In genomic region chr8:123442871-123443575, GRCm38 (mm10) we compare ENCODE assay signal across 8 mouse cellular contexts. TPM values are rescaled to one million over a fixed set of nuclear protein-coding genes. Genes with fewer than 3 reads are reported as not detected.
DNase-seq lines count a peak whose midpoint lies in the region; ATAC-seq and TF ChIP-seq lines count a peak whose summit lies in the region.

No protein-coding gene starts in this region.

- CTCF ChIA-PET in Patski (lab: Charles Lee): interaction anchor here (0.8 to 2.0 kb wide), 11 partner anchors 9 to 72 kb away, joined by 3 to 7 read pairs (median 4); partner anchors contain the start of genes Mc1r, Tcf25 and Tubb3

- in situ Hi-C loops in Patski (cut with MboI; ENCODE audit: low pct_unique_long_range_greater_than_20kb): no loop called here

- peak; percentile 85 for ATAC-seq in Patski
- ATAC-seq in hindbrain, embryonic 13.5 days (ENCODE audit: low FRiP score): peak; percentile 96

- H3K36me3 ChIP-seq in hindbrain, embryonic 13.5 days: peaks cover 19% of the 10 kb centered on the region; the same call in 1 of the 2 replicates

- H3K4me2 ChIP-seq in hindbrain, embryonic 13.5 days: peak overlapping the region; percentile 72

- DNase-seq in Patski (ENCODE audit: low read depth, low spot score): peak; percentile 84
- peak; percentile 99 for DNase-seq in cerebellum, postnatal 14 days
- peak; percentile 87 to 90 for DNase-seq in frontal cortex, postnatal 14 days (ENCODE audit: low spot score in 2 of 2)
- peak; percentile 92 to 95 for DNase-seq in layer of hippocampus, postnatal 25 days (ENCODE audit: extremely low spot score in 1 of 2, low spot score in 1 of 2)
- DNase-seq in lung, postnatal 25 days (ENCODE audit: low spot score): peak; percentile 90
- DNase-seq in retina, embryonic 14.5 days (ENCODE audit: low spot score): peak; percentile 95
- DNase-seq in thymus, postnatal 4 days: peak; percentile 96

- POLR2A ChIA-PET in Patski (lab: Charles Lee): no interaction called here

- peak overlapping the region; percentile 91 for H3K9ac ChIP-seq in hindbrain, embryonic 13.5 days

- peak overlapping the region; percentile 89 for H3K27ac ChIP-seq in hindbrain, embryonic 13.5 days

- under 1% methylated on average over 41 of the region's 41 CpGs for WGBS in hindbrain, embryonic 13.5 days

- peaks cover 22% of the 10 kb centered on the region for H3K4me1 ChIP-seq in hindbrain, embryonic 13.5 days (replicated peaks)

- peak; percentile 98 for TF ChIP-seq CTCF in Patski (IDR thresholded peaks at IDR 0.05)

- peaks cover 5% of the 10 kb centered on the region for H3K27me3 ChIP-seq in Patski
- no peaks in the 10 kb centered on the region for H3K27me3 ChIP-seq in hindbrain, embryonic 13.5 days

- no peaks in the 10 kb centered on the region for H3K9me3 ChIP-seq in hindbrain, embryonic 13.5 days

- H3K4me3 ChIP-seq in hindbrain, embryonic 13.5 days: peak overlapping the region; percentile 66

RNA-seq across cellular contexts. Expression of gene Def8, which starts 19.7 kb away (rescaled TPM):
- polyA plus RNA-seq in Patski (2021): 38.9 TPM
- 42.2 and 44.3 TPM in 2 replicates for polyA plus RNA-seq in hindbrain, embryonic 13.5 days (2015; fragmentation: Nextera tagmentation; extraction: Ambion mirVana)
- 10 to 100 TPM; 64.6 to 66.6 TPM for total RNA-seq in layer of hippocampus, postnatal 25 days (2021)

RNA-seq across cellular contexts. Expression of gene Tubb3, which starts 31.8 kb away (rescaled TPM):
- 3.9 TPM for polyA plus RNA-seq in Patski (2021)
- 1,817 and 1,895 TPM in 2 replicates for polyA plus RNA-seq in hindbrain, embryonic 13.5 days (2015; fragmentation: Nextera tagmentation; extraction: Ambion mirVana)
- total RNA-seq in layer of hippocampus, postnatal 25 days (2021): 100 to 1,000 TPM; 317 to 360 TPM

RNA-seq across cellular contexts. Expression of gene Afg3l1, which starts 34.7 kb away (rescaled TPM):
- 63.4 TPM for polyA plus RNA-seq in Patski (2021)
- polyA plus RNA-seq in hindbrain, embryonic 13.5 days (2015; fragmentation: Nextera tagmentation; extraction: Ambion mirVana): 57.8 and 62.4 TPM in 2 replicates
- total RNA-seq in layer of hippocampus, postnatal 25 days (2021): 10 to 100 TPM; 28.1 to 30.6 TPM

RNA-seq across cellular contexts. Expression of gene Mc1r, which starts 36.1 kb away (rescaled TPM):
- 0.05 TPM for polyA plus RNA-seq in Patski (2021)
- 0.17 TPM in 2 replicates for polyA plus RNA-seq in hindbrain, embryonic 13.5 days (2015; fragmentation: Nextera tagmentation; extraction: Ambion mirVana)
- total RNA-seq in layer of hippocampus, postnatal 25 days (2021): under 1 TPM in 1 of 2 experiments, not detected in 1; 0.10 TPM

Comparison
In these comparisons a context has a peak if more than half of its experiments do, and no peak if none do; other contexts are left out.
1. Peak in every context shown above with its lines: DNase-seq, ATAC-seq, H3K4me3 ChIP-seq and H3K27ac ChIP-seq.
2. RNA of gene Tubb3, which starts 31.8 kb away (polyA plus RNA-seq): 1,817 to 1,895 TPM in hindbrain, embryonic 13.5 days; 3.9 TPM in Patski (single experiment); every median in the first group is over 100 times any median in the second.